ENCODE assay signal across 10 mouse cellular contexts in genomic region chr10:78372681-78373668, GRCm38 (mm10). TPM values are rescaled to one million over a fixed set of nuclear protein-coding genes. Genes with fewer than 3 reads are reported as not detected.
DNase-seq lines count a peak whose midpoint lies in the region; ATAC-seq and TF ChIP-seq lines count a peak whose summit lies in the region.
"Had no signal": no experiment of that assay in that cellular context is flagged by ENCODE, and none has a peak within 500 bp of the region (broad histone marks: within the 10 kb centered on the region; RNA-seq: fewer than 3 reads in every experiment).

No protein-coding gene starts in this region.

- in situ Hi-C loops in CH12.LX (cut with MboI; ENCODE audit: low pct_ligation_motif_present, low pct_unique_long_range_greater_than_20kb, low sequenced_read_pairs), result loop anchor here (10.0 kb wide), 1 partner anchor 188 kb away; the partner anchor contains the start of gene Pwp2

- TF ChIP-seq RAD21 in CH12.LX (IDR thresholded peaks at IDR 0.05; ENCODE audit: low read depth, low read length), result no peak

- H3K27ac ChIP-seq in CH12.LX (ENCODE audit: insufficient read depth, low read depth), result no peak overlapping the region
- H3K27ac ChIP-seq in olfactory bulb, adult 2 months (ENCODE audit: insufficient read depth, low read depth, low read length), result peak overlapping the region; percentile 5; the same call in 1 of the 2 replicates
- H3K27ac ChIP-seq in midbrain, embryonic 11.5 days (ENCODE audit: low read depth, low read length), result no peak overlapping the region
- H3K27ac ChIP-seq: layer of hippocampus, adult 2 months had no signal

- TF ChIP-seq CTCF in CH12.LX (conservative IDR thresholded peaks at IDR 0.05 in 1 of 2, IDR thresholded peaks at IDR 0.05 in 1 of 2; ENCODE audit: low read depth in 2 of 2, low read length in 2 of 2), result no peak
- no peak for TF ChIP-seq CTCF in olfactory bulb, adult 2 months (IDR thresholded peaks at IDR 0.05; ENCODE audit: insufficient read depth, low read depth, low read length)

- no peak overlapping the region for H3K9ac ChIP-seq in CH12.LX (ENCODE audit: insufficient read depth, low read depth)
- no peak overlapping the region for H3K9ac ChIP-seq in midbrain, embryonic 11.5 days (ENCODE audit: low read length)

- H3K36me3 ChIP-seq in CH12.LX (replicated peaks in 1 of 2; ENCODE audit: control insufficient read depth in 1 of 2, insufficient read depth in 1 of 2, low read length in 1 of 2), result no peaks in the 10 kb centered on the region
- no peaks in the 10 kb centered on the region for H3K36me3 ChIP-seq in midbrain, embryonic 11.5 days (ENCODE audit: control insufficient read depth, insufficient read depth, low read length)

- peak; percentile 83 for ATAC-seq in frontal cortex, adult (ENCODE audit: low TSS enrichment)
- peak; percentile 91 for ATAC-seq in granulocyte monocyte progenitor cell, adult 5-6 weeks (replicated peaks; ENCODE audit: poor library complexity, severe bottlenecking)
- no peak for ATAC-seq in midbrain, embryonic 11.5 days (ENCODE audit: low FRiP score)

- DNase-seq in frontal cortex, postnatal 14 days (ENCODE audit: low spot score in 2 of 2), result no peak
- DNase-seq in CH12.LX (ENCODE audit: extremely low read depth), result peak; percentile 85
- DNase-seq in adrenal gland, adult 8-10 months, result no peak
- DNase-seq in kidney, adult 11 months, result no peak
- no peak for DNase-seq in midbrain, embryonic 11.5 days (ENCODE audit: low spot score, missing footprints)
- DNase-seq: cerebellum, adult 9-11 months had no signal

- dilution Hi-C loops in CH12.LX (cut with MboI; ENCODE audit: extremely low pct_ligation_motif_present, extremely low pct_unique_long_range_greater_than_20kb, low sequenced_read_pairs), result no loop called here

- H3K4me2 ChIP-seq in CH12.LX (ENCODE audit: insufficient read depth, low read depth, poor library complexity, severe bottlenecking), result peak overlapping the region; percentile 79
- H3K4me2 ChIP-seq in midbrain, embryonic 11.5 days, result no peak overlapping the region

- peak; percentile 77 for TF ChIP-seq POLR2A in CH12.LX (IDR thresholded peaks at IDR 0.05; ENCODE audit: low read depth, low read length)
- no peak for TF ChIP-seq POLR2A in olfactory bulb, adult 2 months (IDR thresholded peaks at IDR 0.05; ENCODE audit: insufficient read depth, low read depth, low read length)

- TF ChIP-seq EP300 in CH12.LX (IDR thresholded peaks at IDR 0.05; ENCODE audit: low read length), result no peak

- H3K27me3 ChIP-seq in CH12.LX (replicated peaks), result peaks cover 19% of the 10 kb centered on the region
- no peaks in the 10 kb centered on the region for H3K27me3 ChIP-seq in midbrain, embryonic 11.5 days (ENCODE audit: control insufficient read depth, insufficient read depth, low read length)

- no peaks in the 10 kb centered on the region for H3K79me2 ChIP-seq in CH12.LX (replicated peaks; ENCODE audit: control insufficient read depth, extremely low read depth, insufficient read depth, poor library complexity, severe bottlenecking)

- 59% methylated on average over 27 of the region's 27 CpGs for WGBS in olfactory bulb, adult 2 months
- WGBS in midbrain, embryonic 11.5 days, result 68% methylated on average over 27 of the region's 27 CpGs

- H3K4me1 ChIP-seq in CH12.LX (ENCODE audit: control insufficient read depth in 1 of 2, insufficient read depth in 2 of 2), result peaks cover 8 to 22% of the 10 kb centered on the region in 2 experiments
- peaks cover 15% of the 10 kb centered on the region for H3K4me1 ChIP-seq in olfactory bulb, adult 2 months (ENCODE audit: control insufficient read depth, insufficient read depth, low read length)
- H3K4me1 ChIP-seq in midbrain, embryonic 11.5 days (ENCODE audit: control insufficient read depth, insufficient read depth, low read length), result no peaks in the 10 kb centered on the region

- H3K9me3 ChIP-seq in CH12.LX (replicated peaks; ENCODE audit: low read length), result peaks cover 9% of the 10 kb centered on the region
- H3K9me3 ChIP-seq in midbrain, embryonic 11.5 days (ENCODE audit: control insufficient read depth, low read length), result no peaks in the 10 kb centered on the region

- peak overlapping the region; percentile 31 to 42 (median 39) for H3K4me3 ChIP-seq in CH12.LX (replicated peaks in 1 of 3; ENCODE audit: low read depth in 2 of 3, low read length in 2 of 3, poor library complexity in 1 of 3)
- no peak overlapping the region for H3K4me3 ChIP-seq in olfactory bulb, adult 2 months (ENCODE audit: insufficient read depth, low read depth, low read length)
- no peak overlapping the region for H3K4me3 ChIP-seq in midbrain, embryonic 11.5 days (ENCODE audit: low read depth, low read length)
- H3K4me3 ChIP-seq: layer of hippocampus, adult 2 months had no signal

TF ChIP-seq in CH12.LX, 34 proteins besides CTCF, POLR2A, EP300 and RAD21 (continues in another document):
- TF ChIP-seq USF2 (conservative IDR thresholded peaks at IDR 0.05; ENCODE audit: low read depth, low read length) (peak; percentile 29; the same call in 1 of the 2 replicates), TCF12 (IDR thresholded peaks at IDR 0.05; ENCODE audit: low read depth, low read length) (peak; percentile 14; the same call in 1 of the 2 replicates), MAZ (IDR thresholded peaks at IDR 0.05; ENCODE audit: low read depth, low read length) (no peak), IRF4 (IDR thresholded peaks at IDR 0.05; ENCODE audit: low read depth, low read length) (0 out of 2 replicates have a peak, but pooled peaks have one; percentile 29), JUN (IDR thresholded peaks at IDR 0.05; ENCODE audit: insufficient read depth, low read depth, low read length) (no peak), ZKSCAN1 (IDR thresholded peaks at IDR 0.05; ENCODE audit: borderline replicate concordance, low read depth, low read length) (no peak), SIN3A (IDR thresholded peaks at IDR 0.05; ENCODE audit: low read length) (peak; percentile 90), CHD1 (IDR thresholded peaks at IDR 0.05; ENCODE audit: low read depth, low read length) (no peak), TBP (conservative IDR thresholded peaks at IDR 0.05; ENCODE audit: low read depth, low read length) (peak; percentile 71), GABPA (IDR thresholded peaks at IDR 0.05; ENCODE audit: insufficient replicate concordance, low read depth, low read length) (no peak), NRF1 (IDR thresholded peaks at IDR 0.05; ENCODE audit: low read depth, low read length) (no peak), CHD2 (IDR thresholded peaks at IDR 0.05; ENCODE audit: low read length) (0 out of 2 replicates have a peak, but pooled peaks have one; percentile 24), HCFC1 (IDR thresholded peaks at IDR 0.05; ENCODE audit: low read depth, low read length) (peak; percentile 34), PAX5 (IDR thresholded peaks at IDR 0.05; ENCODE audit: low read length) (no peak), MAFK (IDR thresholded peaks at IDR 0.05; ENCODE audit: insufficient replicate concordance, low read length) (no peak), UBTF (IDR thresholded peaks at IDR 0.05; ENCODE audit: low read depth, low read length) (no peak), SMC3 (IDR thresholded peaks at IDR 0.05; ENCODE audit: low read depth, low read length) (no peak), MAX (IDR thresholded peaks at IDR 0.05; ENCODE audit: low read length) (peak; percentile 99), ZC3H11A (IDR thresholded peaks at IDR 0.05; ENCODE audit: low read depth, low read length) (no peak), KAT2A (IDR thresholded peaks at IDR 0.05; ENCODE audit: insufficient replicate concordance, low read length) (no peak), JUND (conservative IDR thresholded peaks at IDR 0.05; ENCODE audit: low read depth, low read length) (no peak), ZMIZ1 (IDR thresholded peaks at IDR 0.05; ENCODE audit: low read depth, low read length) (no peak), NELFE (IDR thresholded peaks at IDR 0.05; ENCODE audit: low read depth, low read length) (peak; percentile 64), USF1 (IDR thresholded peaks at IDR 0.05; ENCODE audit: low read depth, low read length) (no peak; the same call in 1 of the 2 replicates), MYC (IDR thresholded peaks at IDR 0.05; ENCODE audit: low read depth, low read length) (peak; percentile 100)

RNA-seq across cellular contexts. Expression of gene Agpat3, which starts 20.7 kb away (rescaled TPM):
- total RNA-seq in CH12.LX (2012; rRNA removed) (49.4 and 63.1 TPM in 2 replicates), CH12.LX (2014; rRNA removed) (36.7 and 40.1 TPM in 2 replicates)
- 67.2 and 70.0 TPM in 2 replicates for polyA plus RNA-seq in CH12.LX (2012; ENCODE audit: insufficient read length, low read depth)
- total RNA-seq in granulocyte monocyte progenitor cell, adult 5-6 weeks (2014; fragmentation: Nextera tagmentation), result 0.19 and 0.39 TPM in 2 replicates
- 0.52 and 0.88 TPM in 2 replicates for total RNA-seq in granulocyte monocyte progenitor cell, adult 5-6 weeks (2017)
- polyA plus RNA-seq in olfactory bulb, adult 2 months (2012; ENCODE audit: insufficient read depth, insufficient read length, low replicate concordance, missing spikeins), result 102 TPM in 1 of 2 replicates, not detected in the other
- 100 to 1,000 TPM; 228 to 370 (median 267) TPM for total RNA-seq in adrenal gland, adult 8-10 months (2022)
- 37.8 and 46.3 TPM in 2 replicates for polyA plus RNA-seq in midbrain, embryonic 11.5 days (2014; fragmentation: Nextera tagmentation; extraction: Ambion mirVana)

RNA-seq across cellular contexts. Expression of gene Rrp1, which starts 39.9 kb away (rescaled TPM):
- total RNA-seq in CH12.LX (2012; rRNA removed) (189 and 203 TPM in 2 replicates), CH12.LX (2014; rRNA removed) (127 and 138 TPM in 2 replicates)
- polyA plus RNA-seq in CH12.LX (2012; ENCODE audit: insufficient read length, low read depth), result 327 and 659 TPM in 2 replicates
- total RNA-seq in granulocyte monocyte progenitor cell, adult 5-6 weeks (2014; fragmentation: Nextera tagmentation), result 130 and 159 TPM in 2 replicates
- total RNA-seq in granulocyte monocyte progenitor cell, adult 5-6 weeks (2017), result 404 and 430 TPM in 2 replicates
- polyA plus RNA-seq in olfactory bulb, adult 2 months (2012; ENCODE audit: insufficient read depth, insufficient read length, low replicate concordance, missing spikeins), result 444 TPM in 1 of 2 replicates, not detected in the other
- total RNA-seq in adrenal gland, adult 8-10 months (2022), result 100 to 1,000 TPM; 215 to 262 (median 251) TPM
- 223 and 244 TPM in 2 replicates for polyA plus RNA-seq in midbrain, embryonic 11.5 days (2014; fragmentation: Nextera tagmentation; extraction: Ambion mirVana)

RNA-seq across cellular contexts. Expression of gene Cstb, which starts 52.5 kb away (rescaled TPM):
- total RNA-seq in CH12.LX (2012; rRNA removed), result 124 and 139 TPM in 2 replicates
- 226 and 239 TPM in 2 replicates for total RNA-seq in CH12.LX (2014; rRNA removed)
- polyA plus RNA-seq in CH12.LX (2012; ENCODE audit: insufficient read length, low read depth), result 194 and 206 TPM in 2 replicates
- total RNA-seq in granulocyte monocyte progenitor cell, adult 5-6 weeks (2014; fragmentation: Nextera tagmentation), result 72.8 and 118 TPM in 2 replicates
- 37.3 and 43.4 TPM in 2 replicates for total RNA-seq in granulocyte monocyte progenitor cell, adult 5-6 weeks (2017)
- polyA plus RNA-seq in olfactory bulb, adult 2 months (2012; ENCODE audit: insufficient read depth, insufficient read length, low replicate concordance, missing spikeins), result 1,067 TPM in 1 of 2 replicates, not detected in the other
- total RNA-seq in adrenal gland, adult 8-10 months (2022), result 100 to 1,000 TPM; 276 to 340 (median 329) TPM
- 109 and 115 TPM in 2 replicates for polyA plus RNA-seq in midbrain, embryonic 11.5 days (2014; fragmentation: Nextera tagmentation; extraction: Ambion mirVana)

Comparison
In these comparisons a context has a peak if more than half of its experiments do, and no peak if none do; other contexts are left out.
1. H3K4me3 ChIP-seq: peak in CH12.LX (3 of 3); none in olfactory bulb, adult 2 months (single experiment) and midbrain, embryonic 11.5 days (single experiment).
2. RNA of gene Agpat3, which starts 20.7 kb away (total RNA-seq): 228 to 370 TPM in adrenal gland, adult 8-10 months and 36.7 to 63.1 TPM in CH12.LX; 0.19 to 0.88 TPM in granulocyte monocyte progenitor cell, adult 5-6 weeks; every median in the first group is over 10 times any median in the second.